Mouse (Mus musculus): ENCODE data around the gene Otud3.
A peak's percentile ranks its signal among the peaks of the same experiment; 100 is the strongest.
"Not testable (repeated sequence)": the region's sequence is repeated elsewhere in the genome, so short reads cannot be mapped to it uniquely, and the experiment has no call there.

Otud3 gene

GRCm38 (mm10) chr4:138892655-138893054 is 21.1 kb downstream of the Otud3 start:
- no peak for DNase-seq (ENCODE audit: low read depth, low spot score)

GRCm38 (mm10) chr4:138889635-138890034 is 24.1 kb downstream of the Otud3 start:
- DNase-seq (ENCODE audit: low read depth, low spot score): no peak

- peak; percentile 64 for DNase-seq (ENCODE audit: low read depth, low spot score)
Observed at GRCm38 (mm10) chr4:138889165-138889564, 24.6 kb downstream of the Otud3 start.

GRCm38 (mm10) chr4:138884261-138884660 is 29.5 kb downstream of the Otud3 start:
- peak; percentile 88 for DNase-seq (ENCODE audit: low read depth, low spot score)

GRCm38 (mm10) chr4:138882179-138882578 is 31.6 kb downstream of the Otud3 start:
- peak; percentile 58 for DNase-seq (ENCODE audit: low read depth, low spot score)

GRCm38 (mm10) chr4:138880811-138881584 is 32.7 kb downstream of the Otud3 start:
- no peak for DNase-seq (ENCODE audit: low read depth, low spot score)

- DNase-seq (ENCODE audit: low read depth, low spot score): no peak
Observed at GRCm38 (mm10) chr4:138879808-138880207, 33.9 kb downstream of the Otud3 start.

GRCm38 (mm10) chr4:138878783-138879182 is 35.0 kb downstream of the Otud3 start:
- no peak for DNase-seq (ENCODE audit: low read depth, low spot score)

- no peak for DNase-seq (ENCODE audit: low read depth, low spot score)
Observed at GRCm38 (mm10) chr4:138877731-138878130, 36.0 kb downstream of the Otud3 start, which contains the start of gene Pla2g2e. TSS of gene Pla2g2e (plus strand) at chr4:138877942.

- no peak for DNase-seq (ENCODE audit: low read depth, low spot score)
Observed at GRCm38 (mm10) chr4:138875986-138876385, 37.8 kb downstream of the Otud3 start.

GRCm38 (mm10) chr4:138875275-138875674 is 38.5 kb downstream of the Otud3 start:
- not testable (repeated sequence) for DNase-seq (ENCODE audit: low read depth, low spot score)

GRCm38 (mm10) chr4:138873864-138874263 is 39.9 kb downstream of the Otud3 start, which contains the start of gene Gm13030:
TSS of gene Gm13030 (minus strand) at chr4:138873964.
- DNase-seq (ENCODE audit: low read depth, low spot score): no peak

- peak; percentile 40 for DNase-seq (ENCODE audit: low read depth, low spot score)
Observed at GRCm38 (mm10) chr4:138868666-138869065, 45.1 kb downstream of the Otud3 start.

GRCm38 (mm10) chr4:138866413-138866812 is 47.3 kb downstream of the Otud3 start:
- DNase-seq (ENCODE audit: low read depth, low spot score): peak; percentile 84

- DNase-seq (ENCODE audit: low read depth, low spot score): no peak
Observed at GRCm38 (mm10) chr4:138865991-138866390, 47.8 kb downstream of the Otud3 start.

GRCm38 (mm10) chr4:138865092-138865491 is 48.7 kb downstream of the Otud3 start:
- no peak for DNase-seq (ENCODE audit: low read depth, low spot score)

- DNase-seq (ENCODE audit: low read depth, low spot score): peak; percentile 89
Observed at GRCm38 (mm10) chr4:138863344-138863998, 50.3 kb downstream of the Otud3 start, which contains the start of gene Pla2g5. TSS of gene Pla2g5 (minus strand) at chr4:138863482.

GRCm38 (mm10) chr4:138859728-138860127 is 54.0 kb downstream of the Otud3 start:
- peak; percentile 96 for DNase-seq (ENCODE audit: low read depth, low spot score)

- DNase-seq (ENCODE audit: low read depth, low spot score): peak; percentile 88
Observed at GRCm38 (mm10) chr4:138859245-138859644, 54.5 kb downstream of the Otud3 start.

- DNase-seq (ENCODE audit: low read depth, low spot score): no peak
Observed at GRCm38 (mm10) chr4:138858446-138858845, 55.3 kb downstream of the Otud3 start.

GRCm38 (mm10) chr4:138857576-138857975 is 56.2 kb downstream of the Otud3 start:
- peak; percentile 45 for DNase-seq (ENCODE audit: low read depth, low spot score)

- DNase-seq (ENCODE audit: low read depth, low spot score): peak; percentile 95
Observed at GRCm38 (mm10) chr4:138856491-138856890, 57.3 kb downstream of the Otud3 start.
